Comparison of ENCODE assay signal across 8 mouse cellular contexts in genomic region chr17:86753931-86754805, GRCm38 (mm10). TPM values are rescaled to one million over a fixed set of nuclear protein-coding genes. Genes with fewer than 3 reads are reported as not detected.
A peak's percentile ranks its signal among the peaks of the same experiment; 100 is the strongest.
DNase-seq lines count a peak whose midpoint lies in the region; ATAC-seq lines count a peak whose summit lies in the region.

No protein-coding gene starts in this region.

- H3K4me2 ChIP-seq in heart, embryonic 12.5 days: peak overlapping the region; percentile 98
- peak overlapping the region; percentile 95 for H3K4me2 ChIP-seq in kidney, embryonic 14.5 days (replicated peaks; ENCODE audit: low read depth, low read length)

- H3K9ac ChIP-seq in heart, embryonic 12.5 days: peak overlapping the region; percentile 73
- H3K9ac ChIP-seq in kidney, embryonic 14.5 days (ENCODE audit: low read depth, low read length): peak overlapping the region; percentile 62

- peaks cover 84% of the 10 kb centered on the region for H3K27me3 ChIP-seq in embryonic facial prominence, embryonic 10.5 days (replicated peaks; ENCODE audit: low read depth, poor library complexity, severe bottlenecking)
- H3K27me3 ChIP-seq in heart, embryonic 12.5 days (replicated peaks): peaks cover 19% of the 10 kb centered on the region
- H3K27me3 ChIP-seq in kidney, embryonic 14.5 days (ENCODE audit: control insufficient read depth, insufficient read depth, low read length): peaks cover 34% of the 10 kb centered on the region

- no peak overlapping the region for H3K27ac ChIP-seq in embryonic facial prominence, embryonic 10.5 days (replicated peaks)
- H3K27ac ChIP-seq in heart, embryonic 12.5 days (ENCODE audit: poor library complexity, severe bottlenecking): no peak overlapping the region
- H3K27ac ChIP-seq in kidney, embryonic 14.5 days (ENCODE audit: low read depth, low read length): no peak overlapping the region; the same call in 1 of the 2 replicates

- peaks cover 32% of the 10 kb centered on the region for H3K4me1 ChIP-seq in embryonic facial prominence, embryonic 10.5 days
- H3K4me1 ChIP-seq in heart, embryonic 12.5 days (replicated peaks): peaks cover 35% of the 10 kb centered on the region
- H3K4me1 ChIP-seq in kidney, embryonic 14.5 days (ENCODE audit: control insufficient read depth, insufficient read depth, low read length): peaks cover 17% of the 10 kb centered on the region; the same call in 1 of the 2 replicates

- WGBS in embryonic facial prominence, embryonic 10.5 days: under 1% methylated on average over 55 of the region's 55 CpGs
- under 1% methylated on average over 55 of the region's 55 CpGs for WGBS in heart, embryonic 12.5 days
- WGBS in kidney, embryonic 14.5 days: 1% methylated on average over 55 of the region's 55 CpGs

- H3K4me3 ChIP-seq in embryonic facial prominence, embryonic 10.5 days: peak overlapping the region; percentile 63
- peak overlapping the region; percentile 71 for H3K4me3 ChIP-seq in heart, embryonic 12.5 days
- peak overlapping the region; percentile 54 for H3K4me3 ChIP-seq in kidney, embryonic 14.5 days (ENCODE audit: low read length)

- peak; percentile 42 to 48 for DNase-seq in cerebellum, postnatal 10 days
- no peak for DNase-seq in cerebellum, adult 9-11 months
- peak; percentile 71 for DNase-seq in embryonic facial prominence, embryonic 10.5 days (ENCODE audit: low spot score)
- DNase-seq in lung, postnatal 14 days: peak; percentile 84
- DNase-seq in ovary, postnatal 14 days (ENCODE audit: low spot score): peak; percentile 38
- DNase-seq in yolk sac, embryonic 10.5 days (ENCODE audit: low spot score): peak; percentile 92

- no peaks in the 10 kb centered on the region for H3K36me3 ChIP-seq in embryonic facial prominence, embryonic 10.5 days (replicated peaks)
- H3K36me3 ChIP-seq in heart, embryonic 12.5 days: no peaks in the 10 kb centered on the region
- H3K36me3 ChIP-seq in kidney, embryonic 14.5 days (ENCODE audit: control insufficient read depth, insufficient read depth, low read length): no peaks in the 10 kb centered on the region

- H3K9me3 ChIP-seq in embryonic facial prominence, embryonic 10.5 days: no peaks in the 10 kb centered on the region
- no peaks in the 10 kb centered on the region for H3K9me3 ChIP-seq in heart, embryonic 12.5 days (replicated peaks)
- no peaks in the 10 kb centered on the region for H3K9me3 ChIP-seq in kidney, embryonic 14.5 days (ENCODE audit: control insufficient read depth, low read length)

- peak; percentile 65 for ATAC-seq in heart, embryonic 12.5 days (ENCODE audit: insufficient number of reproducible peaks, low FRiP score)
- peak; percentile 63; the same call in 1 of the 2 replicates for ATAC-seq in kidney, embryonic 14.5 days (ENCODE audit: low FRiP score, low TSS enrichment)

RNA-seq across cellular contexts. Expression of gene Epas1, which starts 0.7 kb away (rescaled TPM):
- 2.8 and 2.9 TPM in 2 replicates for polyA plus RNA-seq in embryonic facial prominence, embryonic 10.5 days (2016; fragmentation: Nextera tagmentation; extraction: Ambion mirVana)
- 7.2 and 9.6 TPM in 2 replicates for polyA plus RNA-seq in heart, embryonic 12.5 days (2016; fragmentation: Nextera tagmentation; extraction: Ambion mirVana)
- polyA plus RNA-seq in kidney, embryonic 14.5 days (2014; fragmentation: Nextera tagmentation; extraction: Ambion mirVana): 8.6 and 12.8 TPM in 2 replicates
